Mouse (Mus musculus) stomach, postnatal 0 days (tissue): ENCODE measurements around the gene Xrcc1.

ENCODE experiments used
- CTCF ChIP-seq: IDR thresholded peaks from 2 replicates; pipeline ENCODE4 v1.5.1; 2016; ENCODE audit warnings: antibody characterized with exemption, low read depth, mild to moderate bottlenecking, moderate library complexity
- EP300 ChIP-seq: optimal IDR thresholded peaks from 2 replicates; pipeline ENCODE3; 2016; ENCODE audit warnings: antibody characterized with exemption

- TF ChIP-seq CTCF (no peak), EP300 (no peak)
These were observed 41.2 kb upstream of the Xrcc1 start for GRCm38 (mm10) chr7:24504868-24505267.
